Mouse (Mus musculus) megakaryocyte, embryonic 14.5 days (primary cell): Measurements from ENCODE around the gene Ghrhr.

ENCODE experiments used
- FLI1 ChIP-seq: IDR thresholded peaks from 2 replicates; pipeline ENCODE4 v1.6.1; 2012; ENCODE audit warnings: low read length, inconsistent platforms, mixed read lengths
- GATA1 ChIP-seq: IDR thresholded peaks from 3 replicates; pipeline ENCODE4 v1.6.1; 2012; ENCODE audit warnings: mixed read lengths, low read length, inconsistent platforms, borderline replicate concordance

DNA sequence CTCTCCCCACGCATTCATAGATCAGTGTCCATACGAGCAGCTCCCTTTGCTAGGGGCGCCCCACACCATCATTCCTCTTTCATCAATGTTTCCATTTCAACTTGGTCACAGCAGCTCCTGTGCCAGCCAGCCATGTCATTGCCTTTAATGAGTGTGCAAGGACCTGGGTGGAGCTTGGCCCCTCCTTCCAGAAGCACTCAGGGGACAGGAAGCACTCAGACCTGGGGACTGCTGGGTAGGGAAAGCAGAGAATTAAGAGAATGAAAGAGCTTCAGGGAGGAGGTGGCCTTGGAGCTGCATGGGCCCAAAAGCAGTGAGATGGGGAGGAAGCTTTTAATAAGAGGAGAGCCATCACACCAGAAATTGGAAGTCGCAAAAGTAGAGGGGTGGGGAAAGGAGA, 5.9 kb downstream of the Ghrhr start:
- TF ChIP-seq GATA1 (no peak), FLI1 (no peak)
